Mouse (Mus musculus) heart, embryonic 11.5 days (tissue): ENCODE data around the gene Vps36. TPM values are rescaled to one million over a fixed set of nuclear protein-coding genes. Genes with fewer than 3 reads are reported as not detected.

Source experiments
- ATAC-seq: fragments of 200-750 bp; cut with Nextera tagmentation; replicated peaks from 2 replicates; pipeline ENCODE4 v1.8.0; 2017; ENCODE audit warnings: moderate library complexity; ENCODE audit not compliant: insufficient number of reproducible peaks, low FRiP score, low TSS enrichment
- H3K27ac ChIP-seq: fragments of 300-500 bp; sonication (generic); 2 replicates; pipeline ENCODE4 v1.5.1; 2014; ENCODE audit warnings: mild to moderate bottlenecking, low read depth, low read length
- H3K27me3 ChIP-seq: fragments of 300-500 bp; sonication (generic); 2 replicates; pipeline ENCODE4 v1.6.1; 2014; ENCODE audit warnings: mild to moderate bottlenecking, low read length, mixed read lengths; ENCODE audit not compliant: control insufficient read depth, insufficient read depth
- H3K36me3 ChIP-seq: fragments of 300-500 bp; sonication (generic); 2 replicates; pipeline ENCODE4 v1.6.1; 2014; ENCODE audit warnings: mild to moderate bottlenecking, low read length, moderate library complexity, mixed read lengths; ENCODE audit not compliant: control insufficient read depth, insufficient read depth
- H3K4me1 ChIP-seq: fragments of 300-500 bp; sonication (generic); 2 replicates; pipeline ENCODE4 v1.6.1; 2014; ENCODE audit warnings: low read length; ENCODE audit not compliant: control insufficient read depth, insufficient read depth
- H3K4me2 ChIP-seq: fragments of 300-500 bp; sonication (generic); 2 replicates; pipeline ENCODE4 v1.6.1; 2014; ENCODE audit warnings: mild to moderate bottlenecking, moderate library complexity
- H3K4me3 ChIP-seq: fragments of 300-500 bp; sonication (generic); 2 replicates; pipeline ENCODE4 v1.5.1; 2014; ENCODE audit warnings: low read depth, low read length
- H3K9ac ChIP-seq: fragments of 300-500 bp; sonication (generic); 2 replicates; pipeline ENCODE4 v1.6.1; 2014; ENCODE audit warnings: mild to moderate bottlenecking, low read depth, low read length, moderate library complexity
- H3K9me3 ChIP-seq: fragments of 300-500 bp; sonication (generic); replicated peaks from 2 replicates; pipeline ENCODE4 v1.6.1; 2016; ENCODE audit warnings: low read length; ENCODE audit not compliant: control insufficient read depth
- WGBS: fragments of 180-500 bp; shearing (Covaris S2); extraction: QIAGEN DNeasy Blood & Tissue Kit; methylation state at CpG from one replicate; pipeline ENCODE4 v1.1.7; 2014; ENCODE audit not compliant: insufficient replicate concordance; 5-methylcytosine and 5-hydroxymethylcytosine counted together
- polyA plus RNA-seq: library from polyadenylated mRNA; unstranded; fragments of >200 nt; fragmentation: Nextera tagmentation; extraction: Ambion mirVana; gene quantifications from 2 replicates; pipeline ENCODE4 v1.2.1, GENCODE M21; 2014

Gene Vps36
- 27.7 and 29.6 TPM in 2 replicates for polyA plus RNA-seq

GRCm38 (mm10) chr8:22192660-22193431 is at the start of gene Vps36:
Vps36 (plus strand) TSS chr8:22192809.
- Histone ChIP-seq H3K4me1 (peaks cover 3% of the 10 kb centered on the region; the same call in 1 of the 2 replicates), H3K4me3 (peak within 1 kb of the TSS; percentile 80), H3K4me2 (peak within 1 kb of the TSS; percentile 85), H3K27me3 (no peaks in the 10 kb centered on the region), H3K27ac (peak within 1 kb of the TSS; percentile 99), H3K9ac (peak within 1 kb of the TSS; percentile 96), H3K9me3 (no peaks in the 10 kb centered on the region), H3K36me3 (no peaks in the 10 kb centered on the region)
- ATAC-seq: peak; percentile 93
- under 1% methylated on average over 67 of the region's 73 CpGs for WGBS

GRCm38 (mm10) chr8:22143764-22144491 is 48.7 kb upstream of the Vps36 start:
- Histone ChIP-seq H3K4me3 (no peak overlapping the region), H3K36me3 (0 out of 2 replicates have a peak, but pooled peaks cover 7% of the 10 kb centered on the region), H3K4me2 (no peak overlapping the region), H3K27ac (no peak overlapping the region), H3K27me3 (no peaks in the 10 kb centered on the region), H3K9ac (no peak overlapping the region), H3K4me1 (no peaks in the 10 kb centered on the region), H3K9me3 (no peaks in the 10 kb centered on the region)
- no peak for ATAC-seq
- WGBS: 55% methylated on average over 1 of the region's 1 CpGs

GRCm38 (mm10) chr8:22145831-22146230 is 46.8 kb upstream of the Vps36 start:
- WGBS: 74% methylated on average over 6 of the region's 6 CpGs
- H3K4me1 ChIP-seq: no peaks in the 10 kb centered on the region

GRCm38 (mm10) chr8:22147706-22148366 is 44.8 kb upstream of the Vps36 start:
- Histone ChIP-seq H3K4me1 (no peaks in the 10 kb centered on the region), H3K4me3 (no peak overlapping the region), H3K27ac (no peak overlapping the region), H3K4me2 (no peak overlapping the region), H3K36me3 (0 out of 2 replicates have a peak, but pooled peaks cover 7% of the 10 kb centered on the region), H3K9me3 (no peaks in the 10 kb centered on the region), H3K9ac (no peak overlapping the region), H3K27me3 (no peaks in the 10 kb centered on the region)
- 72% methylated on average over 9 of the region's 9 CpGs for WGBS
- ATAC-seq: no peak

More at GRCm38 (mm10) chr8:22145831-22146230, 46.8 kb upstream of the Vps36 start:
- Histone ChIP-seq H3K27ac (no peak overlapping the region), H3K36me3 (0 out of 2 replicates have a peak, but pooled peaks cover 7% of the 10 kb centered on the region), H3K4me3 (no peak overlapping the region), H3K9me3 (no peaks in the 10 kb centered on the region), H3K27me3 (no peaks in the 10 kb centered on the region), H3K9ac (no peak overlapping the region), H3K4me2 (no peak overlapping the region)
- ATAC-seq: no peak

- no peak for ATAC-seq
- Histone ChIP-seq H3K4me2 (no peak overlapping the region), H3K27me3 (no peaks in the 10 kb centered on the region), H3K9me3 (no peaks in the 10 kb centered on the region), H3K27ac (no peak overlapping the region), H3K9ac (no peak overlapping the region), H3K4me1 (no peaks in the 10 kb centered on the region), H3K36me3 (0 out of 2 replicates have a peak, but pooled peaks cover 7% of the 10 kb centered on the region), H3K4me3 (no peak overlapping the region)
- WGBS: 89% methylated on average over 7 of the region's 7 CpGs
These were observed 44.3 kb upstream of the Vps36 start for GRCm38 (mm10) chr8:22148367-22148740.

GRCm38 (mm10) chr8:22149643-22150344 is 42.8 kb upstream of the Vps36 start:
- Histone ChIP-seq H3K4me1 (no peaks in the 10 kb centered on the region), H3K4me3 (no peak overlapping the region), H3K27ac (no peak overlapping the region), H3K4me2 (no peak overlapping the region), H3K9ac (no peak overlapping the region), H3K36me3 (0 out of 2 replicates have a peak, but pooled peaks cover 7% of the 10 kb centered on the region), H3K27me3 (no peaks in the 10 kb centered on the region), H3K9me3 (no peaks in the 10 kb centered on the region)
- 87% methylated on average over 11 of the region's 11 CpGs for WGBS
- no peak for ATAC-seq

- ATAC-seq: no peak
- Histone ChIP-seq H3K4me1 (no peaks in the 10 kb centered on the region), H3K4me2 (no peak overlapping the region), H3K9ac (no peak overlapping the region), H3K36me3 (0 out of 2 replicates have a peak, but pooled peaks cover 7% of the 10 kb centered on the region), H3K27me3 (no peaks in the 10 kb centered on the region), H3K9me3 (no peaks in the 10 kb centered on the region), H3K4me3 (no peak overlapping the region), H3K27ac (no peak overlapping the region)
- WGBS: 78% methylated on average over 3 of the region's 3 CpGs
These were observed 42.3 kb upstream of the Vps36 start for GRCm38 (mm10) chr8:22150345-22150663.

GRCm38 (mm10) chr8:22162206-22162605 is 30.4 kb upstream of the Vps36 start:
- WGBS: 81% methylated on average over 8 of the region's 8 CpGs
- Histone ChIP-seq H3K4me2 (no peak overlapping the region), H3K27me3 (no peaks in the 10 kb centered on the region), H3K4me3 (no peak overlapping the region), H3K4me1 (no peaks in the 10 kb centered on the region; the same call in 1 of the 2 replicates), H3K9ac (no peak overlapping the region), H3K36me3 (peaks cover 6% of the 10 kb centered on the region), H3K9me3 (no peaks in the 10 kb centered on the region), H3K27ac (no peak overlapping the region)
- ATAC-seq: no peak
